Mouse (Mus musculus): ENCODE measurements around the gene Oaz1. TPM values are rescaled to one million over a fixed set of nuclear protein-coding genes. Genes with fewer than 3 reads are reported as not detected.
A peak's percentile ranks its signal among the peaks of the same experiment; 100 is the strongest.

Oaz1 gene
- 100 to 1,000 TPM; 668 to 717 TPM for total RNA-seq (2021)
- long read RNA-seq, experiment 1, partial matches to known transcripts, result 32 of 1,532 reads
- long read RNA-seq, experiment 1, other reads (novel, unspliced or antisense), result 1,500 of 1,532 reads
- long read RNA-seq, experiment 2, transcript Oaz1-206 (2 exons, 2,526 nt), result major isoform, 15 of 1,481 reads
- long read RNA-seq, experiment 2, partial matches to known transcripts, result 69 of 1,481 reads
- long read RNA-seq, experiment 2, other reads (novel, unspliced or antisense), result 1,397 of 1,481 reads

DNA sequence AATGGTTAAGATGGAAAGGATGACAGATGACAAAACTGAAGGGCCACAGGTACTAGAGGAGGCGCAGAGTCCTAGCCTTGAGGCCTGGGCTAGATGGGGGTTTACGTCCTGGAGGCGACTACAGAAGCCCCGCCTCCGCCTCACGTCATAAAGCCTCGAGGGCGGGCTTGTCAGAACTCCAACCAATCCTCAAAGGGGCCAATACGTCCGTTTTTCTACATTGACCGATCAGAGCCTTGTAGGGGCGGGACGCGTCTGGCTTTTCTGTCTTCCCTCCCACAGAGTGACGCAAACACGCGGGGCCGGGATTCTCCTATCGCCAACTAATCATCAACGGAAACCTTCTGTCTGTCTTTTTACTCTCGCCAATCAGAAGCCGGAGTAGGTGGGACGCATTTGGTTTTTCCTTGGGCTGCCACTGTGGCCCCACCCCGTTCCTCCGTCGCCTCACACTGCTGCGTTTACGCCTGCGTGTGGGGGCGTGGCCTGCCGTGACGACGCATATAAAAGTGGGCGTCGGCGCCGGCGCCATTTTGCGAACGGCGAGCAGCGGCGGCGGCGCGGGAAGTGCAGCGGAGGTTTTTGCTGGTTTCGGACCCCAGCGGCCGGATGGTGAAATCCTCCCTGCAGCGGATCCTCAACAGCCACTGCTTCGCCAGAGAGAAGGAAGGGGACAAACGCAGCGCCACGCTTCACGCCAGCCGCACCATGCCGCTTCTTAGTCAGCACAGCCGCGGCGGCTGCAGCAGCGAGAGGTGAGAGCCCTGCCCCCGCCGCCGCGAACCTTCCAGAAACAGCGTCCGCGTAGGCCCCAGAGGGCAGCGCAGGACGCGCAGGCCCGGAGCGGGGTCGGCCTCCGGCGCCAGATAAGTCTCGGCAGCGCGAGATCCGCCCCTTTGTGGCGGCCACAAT is at the start of gene Oaz1:
Gene Oaz1, plus strand, starts transcription at position 506 of the 912 bp plus-strand sequence.
- peak; percentile 95 to 96 for DNase-seq (ENCODE audit: low spot score in 2 of 2)

DNA sequence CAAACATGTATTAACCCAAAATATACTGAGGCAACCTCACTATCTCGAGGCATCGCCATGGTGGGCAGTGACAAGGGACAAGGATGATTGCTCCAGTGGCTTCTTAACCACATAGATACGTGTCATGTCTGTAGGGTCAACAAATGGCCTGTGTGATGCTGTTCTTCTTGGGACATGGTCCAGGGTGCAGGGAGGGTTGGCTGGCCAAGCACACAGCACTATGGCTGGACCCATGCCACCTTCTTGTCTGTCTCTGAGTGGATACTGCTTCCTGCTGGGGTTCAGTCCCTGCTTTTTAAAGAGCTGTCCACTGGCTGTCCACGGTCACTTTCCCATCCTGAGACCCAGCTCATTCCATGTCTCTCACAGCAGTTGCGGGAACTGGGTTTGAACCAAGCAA is 49.3 kb upstream of the Oaz1 start:
- no peak for DNase-seq (ENCODE audit: low spot score in 2 of 2)

DNA sequence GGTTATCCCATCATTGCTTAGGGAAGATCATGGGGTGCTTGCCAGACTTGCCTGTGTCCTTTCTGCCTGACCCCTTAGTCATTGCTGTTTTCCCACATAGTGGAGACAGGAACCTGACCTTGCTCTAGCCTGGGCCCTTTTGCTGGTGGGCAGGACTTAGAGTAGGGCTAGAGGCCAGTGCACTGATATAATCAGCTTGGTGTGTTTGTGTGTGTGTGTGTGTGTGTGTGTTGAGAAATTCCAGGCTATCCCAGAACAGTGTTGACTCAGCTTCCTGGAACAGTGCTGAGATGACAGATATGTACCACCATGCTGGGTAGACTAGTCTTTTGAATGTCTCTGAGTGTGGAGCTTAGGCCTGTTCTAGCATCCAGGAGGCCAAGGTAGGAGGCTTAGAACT is 46.9 kb upstream of the Oaz1 start:
- no peak for DNase-seq (ENCODE audit: low spot score in 2 of 2)

DNA sequence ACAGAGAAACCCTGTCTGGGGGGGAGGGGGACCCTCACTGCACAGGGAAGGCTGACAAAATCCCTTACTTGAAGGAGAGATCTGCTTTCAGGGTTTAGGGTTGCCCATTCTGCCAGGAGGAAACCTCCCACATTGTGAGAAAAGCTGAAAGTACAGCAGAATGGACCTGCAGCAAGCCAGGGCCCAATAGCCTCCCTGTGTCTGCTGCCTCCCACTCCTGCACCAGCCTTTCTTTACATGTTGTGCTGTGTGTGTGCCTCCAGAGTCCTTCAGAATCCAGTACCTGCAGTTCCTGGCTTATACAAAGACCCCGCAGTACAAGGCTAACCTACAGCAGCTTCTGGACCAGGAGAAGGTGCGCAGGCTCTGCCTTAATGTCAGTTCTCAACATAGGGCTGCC is 42.2 kb upstream of the Oaz1 start:
- no peak for DNase-seq (ENCODE audit: low spot score in 2 of 2)

DNA sequence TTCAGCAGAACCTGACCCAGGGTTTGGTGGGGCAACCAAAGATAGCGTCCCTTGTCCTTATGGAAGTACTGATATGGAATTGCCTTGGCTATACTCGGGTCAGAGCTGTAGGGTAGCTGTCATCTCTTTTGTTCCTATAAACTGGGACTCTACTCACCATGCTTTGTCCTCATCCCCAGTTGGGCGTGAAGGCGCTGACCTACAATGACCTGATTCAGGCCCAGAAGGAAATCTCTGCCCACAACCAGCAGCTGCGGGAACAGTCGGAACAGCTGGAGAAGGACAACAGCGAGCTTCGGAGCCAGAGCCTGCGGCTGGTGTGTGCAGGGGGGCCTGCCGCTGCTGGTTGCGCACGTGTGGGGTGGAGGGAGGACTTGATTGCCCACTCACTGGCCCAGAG is 41.6 kb upstream of the Oaz1 start:
- no peak for DNase-seq (ENCODE audit: low spot score in 2 of 2)

DNA sequence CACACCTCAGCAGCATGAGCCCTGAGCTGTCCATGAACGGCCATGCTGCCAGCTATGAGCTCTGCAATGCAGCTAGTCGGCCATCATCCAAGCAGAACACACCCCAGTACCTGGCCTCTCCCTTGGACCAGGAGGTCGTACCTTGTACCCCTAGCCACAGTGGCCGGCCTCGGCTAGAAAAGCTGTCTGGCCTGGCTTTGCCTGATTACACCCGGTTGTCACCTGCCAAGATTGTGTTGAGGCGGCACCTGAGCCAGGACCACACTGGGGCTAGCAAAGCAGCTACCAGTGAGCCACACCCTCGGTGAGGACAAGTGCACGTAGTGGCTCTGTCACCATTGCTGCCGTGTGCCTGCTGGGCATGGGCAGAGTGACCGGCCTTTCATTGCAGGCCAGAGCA is 40.5 kb upstream of the Oaz1 start:
- no peak for DNase-seq (ENCODE audit: low spot score in 2 of 2)

DNA sequence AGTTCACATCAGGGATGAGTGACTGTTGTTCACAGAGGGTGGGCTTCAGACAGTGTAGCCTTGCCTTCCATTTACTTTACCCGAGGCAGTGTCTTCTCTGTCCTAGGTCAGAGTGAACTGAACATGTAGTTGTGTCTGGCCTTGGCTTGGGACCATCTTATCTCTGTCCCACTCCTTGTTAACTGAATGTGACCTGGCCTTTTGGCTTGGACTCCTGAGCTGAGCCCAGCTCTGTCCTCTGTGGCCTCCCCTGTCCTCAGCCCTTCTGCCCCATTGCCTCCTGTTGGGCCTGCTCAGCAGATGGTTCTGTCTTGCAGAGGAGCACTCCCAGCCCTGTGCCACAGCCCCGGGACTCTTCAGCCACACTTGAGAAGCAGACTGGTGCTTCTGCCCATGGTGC is 38.9 kb upstream of the Oaz1 start:
- no peak for DNase-seq (ENCODE audit: low spot score in 2 of 2)

DNA sequence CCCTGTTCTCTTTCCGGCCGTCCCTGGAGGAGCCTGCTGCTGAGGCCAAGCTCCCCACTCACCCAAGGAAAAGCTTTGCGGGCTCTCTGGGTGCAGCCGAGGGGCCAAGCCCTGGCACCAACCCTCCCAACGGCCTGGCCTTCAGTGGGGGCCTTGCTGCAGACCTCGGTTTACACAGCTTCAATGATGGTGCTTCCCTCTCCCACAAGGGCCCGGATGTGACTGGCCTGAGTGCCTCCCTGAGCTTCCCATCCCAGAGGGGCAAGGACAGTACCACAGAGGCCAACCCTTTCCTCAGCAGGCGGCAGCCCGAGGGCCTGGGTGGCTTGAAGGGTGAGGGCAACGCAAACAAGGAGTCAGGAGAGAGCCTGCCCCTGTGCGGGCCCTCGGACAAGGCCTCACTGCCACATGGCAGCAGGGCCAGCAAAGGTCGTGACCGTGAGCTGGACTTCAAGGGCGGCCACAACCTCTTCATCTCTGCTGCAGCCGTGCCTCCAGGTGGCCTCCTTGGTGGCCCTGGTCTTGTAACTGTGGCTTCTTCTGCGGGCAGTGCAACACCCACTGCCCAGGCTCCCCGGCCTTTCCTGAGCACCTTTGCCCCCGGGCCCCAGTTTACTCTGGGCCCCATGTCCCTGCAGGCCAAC is 35.6 kb upstream of the Oaz1 start:
- no peak for DNase-seq (ENCODE audit: low spot score in 2 of 2)

DNA sequence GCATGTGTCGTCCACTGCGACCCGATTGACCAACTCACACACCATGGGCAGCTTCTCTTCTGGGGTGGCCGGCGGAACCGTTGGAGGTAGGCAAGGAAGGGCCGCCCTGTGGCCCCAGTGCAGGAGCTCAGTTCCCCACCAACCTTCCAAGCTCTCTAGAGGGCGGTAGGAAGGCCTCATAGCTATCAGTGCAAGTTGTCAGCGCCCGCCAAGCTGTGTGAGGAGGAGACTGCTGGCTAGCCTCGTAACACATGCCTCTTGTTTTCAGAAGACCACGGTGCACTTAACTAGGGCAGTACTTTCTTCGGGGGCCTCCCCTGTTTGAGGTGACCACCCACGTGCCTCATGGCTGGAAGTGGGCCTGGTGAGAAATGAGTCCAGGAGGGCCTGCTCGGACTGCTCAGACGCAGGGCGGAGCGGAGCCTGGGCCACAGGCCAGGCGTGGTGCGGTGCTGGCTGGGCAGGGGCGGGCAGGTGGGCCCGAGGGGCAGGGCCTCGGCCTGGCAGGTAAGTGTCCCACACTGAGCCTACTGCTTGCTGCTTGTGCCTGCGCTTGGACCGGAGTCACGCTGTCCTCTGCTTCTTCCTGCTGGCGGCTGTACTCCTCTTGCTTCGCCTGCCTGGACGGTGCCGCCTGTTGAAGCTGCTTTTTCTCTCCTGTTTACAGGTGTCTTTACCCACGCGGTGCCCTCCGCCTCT is 34.8 kb upstream of the Oaz1 start:
- no peak for DNase-seq (ENCODE audit: low spot score in 2 of 2)

DNA sequence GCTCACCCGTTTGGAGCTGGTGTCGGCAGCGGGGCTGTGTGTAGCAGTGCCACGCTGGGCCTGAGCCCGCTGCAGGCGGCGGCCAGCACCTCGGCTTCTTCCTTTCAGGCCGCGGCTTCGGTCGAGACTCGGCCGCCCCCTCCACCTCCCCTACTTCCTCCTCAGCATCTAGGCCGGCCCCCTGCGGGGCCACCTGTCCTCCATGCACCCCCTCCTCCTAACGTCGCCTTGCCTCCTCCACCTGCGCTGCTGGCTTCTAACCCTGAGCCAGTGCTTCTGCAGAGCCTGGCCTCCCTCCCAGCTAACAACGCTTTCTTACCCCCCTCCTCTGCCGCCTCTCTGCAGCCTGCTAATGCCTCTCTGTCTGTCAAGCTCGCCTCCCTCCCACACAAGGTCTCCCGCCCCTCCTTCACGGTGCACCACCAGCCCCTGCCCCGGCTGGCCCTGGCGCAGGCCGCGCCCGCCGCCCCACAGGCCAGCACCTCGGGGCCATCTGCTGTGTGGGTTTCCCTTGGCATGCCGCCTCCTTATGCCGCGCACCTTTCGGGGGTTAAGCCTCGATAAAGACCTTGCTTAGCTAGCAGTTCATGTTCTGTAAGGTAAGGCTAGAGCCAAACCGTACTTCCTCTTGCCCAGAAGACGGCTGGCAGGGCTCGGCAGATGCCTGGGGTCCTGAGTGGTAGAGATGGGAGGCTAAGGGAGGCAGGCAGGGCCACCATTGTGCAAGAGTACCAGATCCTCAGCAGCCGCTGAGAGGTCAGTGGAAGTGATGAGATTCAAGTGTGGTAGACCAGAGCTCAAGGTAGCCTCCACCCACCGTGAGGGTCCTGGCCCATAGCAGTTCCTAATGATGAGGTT is 34.1 kb upstream of the Oaz1 start:
- DNase-seq (ENCODE audit: low spot score in 2 of 2), result no peak

DNA sequence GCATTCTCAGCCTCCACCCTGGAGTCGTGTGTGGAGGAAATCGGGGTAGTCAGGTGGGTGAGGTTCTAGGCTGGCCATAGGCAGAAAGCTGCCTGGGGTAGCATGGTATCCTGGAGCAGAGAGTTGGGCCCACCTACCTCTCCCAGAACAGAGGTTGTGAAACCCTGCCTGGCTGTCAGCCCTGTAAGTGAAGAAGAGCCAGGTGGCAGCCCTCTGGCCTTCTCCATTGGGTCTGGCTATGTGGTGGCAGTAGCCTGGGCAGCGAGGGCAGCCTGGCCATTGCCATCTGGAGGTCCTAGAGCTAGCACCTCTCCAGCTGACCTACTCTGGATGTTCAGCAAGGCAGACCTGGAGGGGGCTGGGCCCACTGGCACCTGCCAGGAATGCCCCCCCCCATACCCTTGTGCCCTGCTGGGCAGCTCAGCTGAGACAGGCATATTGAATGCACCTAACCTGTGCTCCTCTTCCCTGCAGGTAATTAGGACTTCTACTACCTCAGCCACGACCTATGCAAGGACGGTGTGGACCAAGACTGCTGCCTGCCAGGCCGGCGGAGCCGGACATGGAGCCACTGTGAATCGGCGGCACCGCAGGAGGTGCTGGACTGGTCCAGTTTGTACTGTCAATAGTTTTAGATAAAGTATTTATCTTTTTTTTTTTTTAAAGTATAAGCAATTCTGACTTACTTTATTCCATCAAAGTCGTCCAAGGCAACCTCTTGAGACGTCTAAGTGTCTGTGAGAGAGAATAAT is 33.2 kb upstream of the Oaz1 start:
- DNase-seq (ENCODE audit: low spot score in 2 of 2), result no peak

DNA sequence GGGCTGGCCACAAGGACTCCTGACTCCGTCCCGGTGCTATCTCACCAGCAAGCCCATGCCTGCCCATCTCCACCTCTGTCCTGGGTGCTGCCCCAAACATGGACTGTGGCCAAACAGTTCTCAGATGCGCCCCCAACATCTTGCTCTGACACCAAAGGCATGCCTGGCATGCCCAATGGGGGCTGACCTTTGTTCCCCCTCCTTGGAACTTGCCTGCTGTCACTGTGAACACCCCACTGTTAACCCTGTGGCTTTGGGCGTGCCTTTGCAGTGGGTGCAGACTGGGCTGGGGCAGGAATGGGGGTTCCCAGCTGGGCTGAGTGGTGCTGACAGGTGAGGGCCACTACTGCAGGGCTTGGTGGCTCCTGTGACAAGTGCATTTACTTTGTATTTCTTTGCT is 32.7 kb upstream of the Oaz1 start:
- no peak for DNase-seq (ENCODE audit: low spot score in 2 of 2)

DNA sequence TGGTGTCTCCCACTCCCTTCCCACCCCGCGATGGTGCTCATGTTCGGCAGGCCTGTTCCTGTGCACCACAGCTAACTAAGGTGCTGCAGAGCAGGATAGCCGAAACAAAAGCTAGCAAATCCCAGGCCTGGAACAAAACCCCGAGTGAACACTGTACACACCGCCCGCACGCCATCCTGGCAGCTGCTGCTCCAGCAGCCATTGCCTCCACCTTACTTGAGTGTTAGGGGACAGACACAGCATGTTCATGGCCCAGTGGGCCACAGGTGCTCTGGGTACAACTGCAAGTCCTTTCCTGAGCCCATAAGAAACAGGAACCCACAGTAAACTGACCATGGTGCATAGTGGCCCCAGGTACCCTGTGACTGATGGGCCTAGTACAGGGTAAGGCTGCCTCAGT is 31.7 kb upstream of the Oaz1 start:
- no peak for DNase-seq (ENCODE audit: low spot score in 2 of 2)

DNA sequence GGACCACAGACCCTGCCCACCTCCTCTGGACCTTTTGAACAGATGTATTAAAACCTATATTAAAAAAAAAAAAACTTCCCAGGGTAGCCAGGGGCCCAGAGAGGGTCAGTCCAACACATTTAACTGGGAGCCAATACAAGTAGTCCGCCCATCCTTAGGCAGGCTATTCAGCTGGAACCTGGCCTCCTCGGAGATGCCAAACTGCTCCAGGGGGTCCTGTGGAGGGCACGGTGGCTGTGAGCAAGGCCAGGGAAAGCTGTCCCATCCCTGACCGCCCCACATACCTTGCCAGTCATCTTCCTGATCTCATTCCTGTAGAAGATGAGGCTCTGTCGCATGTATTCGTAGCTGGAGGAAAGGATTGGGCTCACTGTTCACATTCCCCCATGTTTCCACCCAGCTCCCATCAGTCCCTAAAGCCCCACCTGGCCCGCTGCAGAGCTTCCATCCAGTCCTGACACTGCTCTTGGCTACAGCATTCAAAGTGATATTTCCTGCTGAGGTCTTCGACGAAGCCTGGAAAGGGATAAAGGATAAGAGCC is 30.1 kb upstream of the Oaz1 start:
- DNase-seq (ENCODE audit: low spot score in 2 of 2), result no peak

DNA sequence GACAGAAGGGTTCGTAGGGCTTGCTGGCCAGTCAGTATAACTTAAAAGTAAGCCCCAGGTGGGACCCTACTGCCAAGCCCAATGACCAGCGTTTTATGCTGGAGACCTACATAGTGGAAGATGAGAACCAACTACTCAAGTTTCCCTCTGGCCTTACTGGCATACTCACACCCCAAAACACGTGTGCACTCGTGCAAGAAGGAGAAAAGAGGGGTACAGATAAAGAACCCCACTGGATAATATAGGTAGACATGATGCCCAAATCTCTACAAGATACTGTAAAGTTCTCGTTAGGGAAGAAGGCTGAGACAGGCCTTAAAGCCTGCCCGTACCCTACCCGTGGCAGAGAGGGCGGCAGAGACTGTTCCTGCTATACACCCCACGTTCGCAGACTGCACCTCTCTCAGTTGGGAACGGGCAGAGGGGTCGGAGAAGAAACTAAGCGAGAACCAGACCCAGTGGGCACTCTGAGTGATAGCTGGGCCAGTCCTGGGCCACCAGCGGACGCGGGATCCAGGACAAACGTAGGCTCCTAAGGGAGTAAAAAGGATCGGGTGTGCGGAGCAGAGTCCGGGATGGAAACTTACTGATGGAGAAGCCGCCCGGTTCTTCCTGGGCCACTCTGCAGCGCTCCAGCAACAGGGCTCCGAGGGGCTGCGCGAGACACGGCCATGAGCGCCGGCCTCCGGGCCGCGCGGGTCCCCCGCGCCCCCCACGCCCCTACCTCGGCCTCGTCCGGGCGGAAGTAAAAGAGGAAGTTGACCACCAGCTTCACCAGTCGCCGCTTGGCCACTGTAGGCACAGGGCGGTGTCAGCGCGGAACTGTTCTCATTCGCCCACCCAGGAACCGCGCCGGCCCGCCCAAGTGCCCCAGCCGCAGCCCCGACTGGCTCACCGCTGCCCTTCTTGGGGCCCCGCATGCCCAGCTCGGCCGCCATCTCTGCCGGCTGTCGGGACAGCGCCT is 29.0 kb upstream of the Oaz1 start:
- DNase-seq (ENCODE audit: low spot score in 2 of 2), result no peak

DNA sequence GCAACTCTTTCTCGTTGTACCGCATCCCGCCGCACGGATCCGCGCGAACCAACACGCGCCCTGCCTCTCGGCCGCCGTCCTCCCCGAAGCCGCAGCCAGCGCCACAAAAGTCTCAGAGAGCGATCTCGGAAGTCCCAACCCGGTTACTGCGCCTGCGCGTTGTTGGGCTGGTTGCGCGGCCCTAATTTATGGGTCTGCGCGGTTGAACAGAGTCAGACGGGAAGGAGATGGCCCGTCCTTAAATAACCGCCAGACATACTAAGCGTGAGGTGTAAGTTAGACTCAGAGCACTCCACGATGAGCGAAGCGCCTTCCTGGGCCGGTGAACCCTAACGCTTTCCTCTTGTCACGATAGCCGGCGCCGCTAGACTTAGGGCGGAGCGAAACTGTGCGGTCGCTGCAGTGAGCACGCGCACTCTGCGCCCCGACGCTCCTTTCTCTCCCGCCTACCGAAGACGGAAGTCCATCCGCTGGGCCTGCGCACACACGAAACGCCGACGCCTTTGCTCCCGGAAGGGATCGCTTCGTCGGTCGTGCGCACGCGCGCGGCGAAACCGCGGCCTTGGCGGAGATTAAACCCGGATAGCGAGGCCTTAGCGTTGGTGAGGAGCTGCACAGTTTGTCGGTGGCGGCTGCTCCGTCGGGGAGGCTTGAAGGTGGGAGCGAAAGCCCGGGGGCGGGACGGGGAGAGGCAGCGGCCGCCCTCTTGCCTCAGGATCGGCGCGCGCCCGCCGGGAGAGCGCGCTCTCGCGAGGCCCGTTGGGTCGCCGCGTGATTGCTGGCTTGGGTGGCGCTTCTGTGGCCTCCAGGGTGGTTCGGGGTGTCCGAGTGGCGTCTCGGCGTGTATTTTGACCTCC is 28.1 kb upstream of the Oaz1 start, which contains the start of the genes Sf3a2 and Plekhj1:
Gene Sf3a2, plus strand, starts transcription at position 49 of the 857 bp plus-strand sequence.
Gene Plekhj1, minus strand, starts transcription at position 477 of the 857 bp plus-strand sequence.
- DNase-seq (ENCODE audit: low spot score in 2 of 2), result peak; percentile 84 to 87

DNA sequence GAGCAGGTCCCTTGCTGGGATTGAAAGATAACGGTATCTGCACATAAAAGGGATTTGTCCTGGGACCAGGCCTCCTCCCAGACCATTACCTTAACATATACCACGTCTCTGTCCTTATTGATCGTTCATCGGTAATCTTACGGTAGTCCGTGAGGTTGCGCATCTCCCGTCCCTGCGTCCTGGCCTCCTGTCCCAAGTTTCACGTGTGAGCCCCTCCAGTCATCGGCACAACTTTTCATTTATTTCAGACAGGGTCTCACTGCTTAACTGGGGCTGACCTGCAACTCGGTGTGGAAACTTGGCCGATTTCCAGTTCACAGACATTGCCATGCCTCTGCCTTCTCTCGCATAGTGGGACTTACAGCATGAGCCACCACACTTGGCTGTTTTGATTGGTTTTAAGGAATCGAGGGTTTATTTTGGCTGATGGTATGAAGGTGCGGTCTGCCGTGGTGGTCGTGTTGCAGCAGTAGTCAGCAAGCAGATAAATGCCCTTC is 27.3 kb upstream of the Oaz1 start:
- no peak for DNase-seq (ENCODE audit: low spot score in 2 of 2)
